ENCODE assay signal across 15 mouse cellular contexts in the genomic region with DNA sequence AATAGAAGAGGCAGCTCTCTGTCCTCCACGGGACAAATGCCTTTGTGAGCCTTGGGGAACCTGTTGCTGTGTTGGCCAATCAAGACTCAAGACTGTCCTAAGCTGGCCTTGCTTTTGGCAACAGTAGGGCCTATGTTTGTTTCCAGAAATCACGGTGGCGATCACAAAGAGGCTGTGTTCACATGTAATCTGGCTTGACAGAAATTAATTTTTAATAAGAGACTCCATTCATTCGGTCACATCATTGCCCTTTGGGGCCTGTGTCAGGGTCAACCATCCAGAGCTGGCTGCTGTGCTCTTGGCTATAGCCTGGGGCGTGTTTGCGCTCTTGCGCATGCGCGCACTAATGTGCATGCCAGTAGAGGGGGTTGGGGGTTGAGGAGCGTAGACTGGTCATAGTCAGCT. TPM values are rescaled to one million over a fixed set of nuclear protein-coding genes. Genes with fewer than 3 reads are reported as not detected.
DNase-seq lines count a peak whose midpoint lies in the region; ATAC-seq lines count a peak whose summit lies in the region.
"Had no signal": no experiment of that assay in that cellular context is flagged by ENCODE, and none has a peak within 500 bp of the region (broad histone marks: within the 10 kb centered on the region; RNA-seq: fewer than 3 reads in every experiment).

No protein-coding gene starts in this region.

- no peak overlapping the region for H3K4me2 ChIP-seq in hindbrain, embryonic 11.5 days (replicated peaks; ENCODE audit: low read depth, low read length)
- H3K4me2 ChIP-seq in hindbrain, embryonic 12.5 days (replicated peaks) = no peak overlapping the region
- H3K4me2 ChIP-seq in limb, embryonic 12.5 days = no peak overlapping the region

- no peak overlapping the region for H3K4me3 ChIP-seq in hindbrain, embryonic 11.5 days (ENCODE audit: low read depth, low read length)
- H3K4me3 ChIP-seq in hindbrain, embryonic 12.5 days = no peak overlapping the region
- no peak overlapping the region for H3K4me3 ChIP-seq in limb, embryonic 12.5 days (replicated peaks)
- H3K4me3 ChIP-seq: erythroblast, embryonic 14.5 days; layer of hippocampus, adult 2 months had no signal

- H3K36me3 ChIP-seq in hindbrain, embryonic 11.5 days (ENCODE audit: control insufficient read depth, insufficient read depth, low read length) = no peaks in the 10 kb centered on the region
- H3K36me3 ChIP-seq in hindbrain, embryonic 12.5 days = no peaks in the 10 kb centered on the region
- H3K36me3 ChIP-seq in limb, embryonic 12.5 days = no peaks in the 10 kb centered on the region

- ATAC-seq in hindbrain, embryonic 11.5 days (ENCODE audit: low FRiP score) = peak; percentile 57; the same call in 1 of the 2 replicates
- no peak for ATAC-seq in hindbrain, embryonic 12.5 days (ENCODE audit: low FRiP score)
- ATAC-seq in limb, embryonic 12.5 days (ENCODE audit: insufficient number of reproducible peaks, insufficient read depth, low FRiP score, low TSS enrichment, low read depth) = peak; percentile 63; the same call in 1 of the 2 replicates

- no peaks in the 10 kb centered on the region for H3K9me3 ChIP-seq in hindbrain, embryonic 11.5 days (ENCODE audit: control insufficient read depth, low read length)
- no peaks in the 10 kb centered on the region for H3K9me3 ChIP-seq in hindbrain, embryonic 12.5 days (replicated peaks)
- no peaks in the 10 kb centered on the region for H3K9me3 ChIP-seq in limb, embryonic 12.5 days

- 0 out of 2 replicates have a peak, but pooled peaks cover 2% of the 10 kb centered on the region for H3K4me1 ChIP-seq in hindbrain, embryonic 11.5 days (replicated peaks; ENCODE audit: control insufficient read depth, insufficient read depth, low read length)
- peaks cover 8% of the 10 kb centered on the region for H3K4me1 ChIP-seq in hindbrain, embryonic 12.5 days
- H3K4me1 ChIP-seq in limb, embryonic 12.5 days (replicated peaks) = peaks cover 24% of the 10 kb centered on the region

- 81% methylated on average over 10 of the region's 10 CpGs for WGBS in hindbrain, embryonic 11.5 days
- WGBS in hindbrain, embryonic 12.5 days = 87% methylated on average over 10 of the region's 10 CpGs
- 88% methylated on average over 10 of the region's 10 CpGs for WGBS in limb, embryonic 12.5 days

- no peak overlapping the region for H3K27ac ChIP-seq in hindbrain, embryonic 11.5 days (ENCODE audit: low read depth, low read length)
- no peak overlapping the region for H3K27ac ChIP-seq in hindbrain, embryonic 12.5 days
- H3K27ac ChIP-seq in limb, embryonic 12.5 days = no peak overlapping the region
- H3K27ac ChIP-seq: layer of hippocampus, adult 2 months had no signal

- H3K27me3 ChIP-seq in hindbrain, embryonic 11.5 days (ENCODE audit: control insufficient read depth, insufficient read depth, low read length) = no peaks in the 10 kb centered on the region
- peaks cover 5% of the 10 kb centered on the region; the same call in 1 of the 2 replicates for H3K27me3 ChIP-seq in hindbrain, embryonic 12.5 days
- H3K27me3 ChIP-seq in limb, embryonic 12.5 days = peaks cover 6% of the 10 kb centered on the region; the same call in 1 of the 2 replicates

- no peak for DNase-seq in hindbrain, embryonic 11.5 days (ENCODE audit: low spot score)
- DNase-seq in ES-CJ7 (ENCODE audit: low read depth, low spot score) (peak; percentile 80), R1 (ENCODE audit: low read depth, low spot score) (peak; percentile 82)
- DNase-seq in ovary, postnatal 36 days (ENCODE audit: low spot score) = no peak
- no peak for DNase-seq in gastrocnemius, postnatal 10 days
- DNase-seq: adrenal gland, postnatal 36 days; cerebellum, adult 2 months; gastrocnemius, postnatal 25 days; left cerebral cortex, postnatal 4 days; lung, postnatal 4 days; spleen, adult 18-20 months had no signal

- no peak overlapping the region for H3K9ac ChIP-seq in hindbrain, embryonic 11.5 days (ENCODE audit: low read depth, low read length)
- no peak overlapping the region for H3K9ac ChIP-seq in hindbrain, embryonic 12.5 days
- H3K9ac ChIP-seq in limb, embryonic 12.5 days (replicated peaks) = no peak overlapping the region

RNA-seq across cellular contexts. Expression of a gene that starts 21.0 kb away (rescaled TPM):
- 41.3 and 48.3 TPM in 2 replicates for polyA plus RNA-seq in hindbrain, embryonic 11.5 days (2014; fragmentation: Nextera tagmentation; extraction: Ambion mirVana)
- polyA plus RNA-seq in hindbrain, embryonic 12.5 days (2016; fragmentation: Nextera tagmentation; extraction: Ambion mirVana) = 38.3 and 39.6 TPM in 2 replicates
- 117 and 122 TPM in 2 replicates for polyA plus RNA-seq in limb, embryonic 12.5 days (2016; fragmentation: Nextera tagmentation; extraction: Ambion mirVana)
- total RNA-seq in gastrocnemius, postnatal 10 days (2021) = 10 to 100 TPM; 30.9 to 39.0 TPM

Comparison
In these comparisons a context has a peak if more than half of its experiments do, and no peak if none do; other contexts are left out.
1. DNase-seq: peak in ES-CJ7 (single experiment) and R1 (single experiment); none in hindbrain, embryonic 11.5 days (single experiment), ovary, postnatal 36 days (single experiment) and gastrocnemius, postnatal 10 days (single experiment).